Mouse (Mus musculus) erythroblast, embryonic 14.5 days (primary cell): Measurements from ENCODE around the gene Npl.

Experiments
- GATA1 ChIP-seq: IDR thresholded peaks from 2 replicates; pipeline ENCODE4 v1.6.1; 2012; ENCODE audit warnings: low read length, inconsistent platforms, mixed read lengths
- TAL1 ChIP-seq: IDR thresholded peaks from 3 replicates; pipeline ENCODE4 v1.6.1; 2012; ENCODE audit warnings: low read length, inconsistent platforms, mixed read lengths

DNA sequence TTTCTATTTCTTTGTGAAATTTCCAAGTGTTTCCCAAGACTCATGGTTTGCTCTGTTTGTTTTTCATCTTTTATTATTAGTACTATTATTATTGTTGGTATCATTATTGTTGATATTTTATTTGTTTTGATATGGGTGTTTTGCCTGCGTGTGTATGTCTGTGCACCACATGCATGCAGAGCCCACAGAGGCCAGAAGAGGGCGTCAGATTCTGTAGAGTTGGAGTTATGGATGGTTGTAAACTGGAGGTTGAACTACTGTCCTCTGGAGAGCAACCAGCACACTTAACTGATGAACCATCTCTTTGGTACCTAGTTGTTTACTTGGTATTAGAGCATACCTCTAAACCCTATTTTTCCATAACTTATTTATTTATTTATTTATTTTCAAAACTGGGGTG, 13.8 kb upstream of the Npl start:
- TF ChIP-seq GATA1 (no peak), TAL1 (no peak)
